ENCODE assay signal across 17 mouse cellular contexts in genomic region chr6:97572226-97572625, GRCm38 (mm10).
"Had no signal": no experiment of that assay in that cellular context is flagged by ENCODE, and none has a peak within 500 bp of the region (broad histone marks: within the 10 kb centered on the region; RNA-seq: fewer than 3 reads in every experiment).

No protein-coding gene starts in this region.

- DNase-seq: left cerebral cortex, postnatal 4 days; liver; liver, embryonic 13.5 days; liver, postnatal 0 days; lung, adult 18-20 months; lung, adult 2 months; lung, embryonic 14.5 days; lung, postnatal 10 days; lung, postnatal 14 days; lung, postnatal 36 days; lung, postnatal 4 days; midbrain, embryonic 14.5 days had no signal

- ATAC-seq: liver, embryonic 12.5 days; liver, postnatal 0 days; lung, postnatal 0 days; midbrain, embryonic 13.5 days; midbrain, embryonic 15.5 days; midbrain, embryonic 16.5 days had no signal
